Mouse (Mus musculus) hindbrain, embryonic 11.5 days (tissue): ENCODE data around the gene Robo4. TPM values are rescaled to one million over a fixed set of nuclear protein-coding genes. Genes with fewer than 3 reads are reported as not detected.

ENCODE experiments used
- ATAC-seq: fragments of 200-750 bp; cut with Nextera tagmentation; 2 replicates; pipeline ENCODE4 v1.8.0; 2017; ENCODE audit warnings: mild to moderate bottlenecking, moderate TSS enrichment, moderate library complexity; ENCODE audit not compliant: low FRiP score
- DNase-seq: peaks from one replicate; pipeline ENCODE4 v3.0.0-alpha.2; 2015; ENCODE audit warnings: low spot score
- H3K27ac ChIP-seq: fragments of 300-500 bp; sonication (generic); 2 replicates; pipeline ENCODE4 v1.5.1; 2014; ENCODE audit warnings: mild to moderate bottlenecking, low read depth, low read length
- H3K27me3 ChIP-seq: fragments of 300-500 bp; sonication (generic); 2 replicates; pipeline ENCODE4 v1.6.1; 2014; ENCODE audit warnings: mild to moderate bottlenecking, low read length, moderate library complexity, mixed read lengths; ENCODE audit not compliant: control insufficient read depth, insufficient read depth
- H3K36me3 ChIP-seq: fragments of 300-500 bp; sonication (generic); 2 replicates; pipeline ENCODE4 v1.6.1; 2014; ENCODE audit warnings: mild to moderate bottlenecking, low read length, moderate library complexity, mixed read lengths; ENCODE audit not compliant: control insufficient read depth, insufficient read depth
- H3K4me1 ChIP-seq: fragments of 300-500 bp; sonication (generic); replicated peaks from 2 replicates; pipeline ENCODE4 v1.6.1; 2014; ENCODE audit warnings: low read length, mixed read lengths; ENCODE audit not compliant: control insufficient read depth, insufficient read depth
- H3K4me2 ChIP-seq: fragments of 300-500 bp; sonication (generic); replicated peaks from 2 replicates; pipeline ENCODE4 v1.6.1; 2014; ENCODE audit warnings: mild to moderate bottlenecking, low read depth, low read length
- H3K4me3 ChIP-seq: fragments of 300-500 bp; sonication (generic); 2 replicates; pipeline ENCODE4 v1.5.1; 2014; ENCODE audit warnings: low read depth, low read length
- H3K9ac ChIP-seq: fragments of 300-500 bp; sonication (generic); 2 replicates; pipeline ENCODE4 v1.6.1; 2014; ENCODE audit warnings: low read depth, low read length
- H3K9me3 ChIP-seq: fragments of 300-500 bp; sonication (generic); 2 replicates; pipeline ENCODE4 v1.6.1; 2016; ENCODE audit warnings: low read length; ENCODE audit not compliant: control insufficient read depth
- WGBS: fragments of 180-500 bp; shearing (Covaris S2); extraction: QIAGEN DNeasy Blood & Tissue Kit; methylation state at CpG from one replicate; pipeline ENCODE4 v1.1.7; 2014; 5-methylcytosine and 5-hydroxymethylcytosine counted together
- polyA plus RNA-seq: library from polyadenylated mRNA; unstranded; fragments of >200 nt; fragmentation: Nextera tagmentation; extraction: Ambion mirVana; gene quantifications from 2 replicates; pipeline ENCODE4 v1.2.1, GENCODE M21; 2014

Robo4 gene
- polyA plus RNA-seq, 1 experiment from 2014 or later = 5.5 TPM

GRCm38 (mm10) chr9:37390891-37391290 is 10.8 kb upstream of the Robo4 start:
- no peaks in the 10 kb centered on the region for H3K36me3 ChIP-seq
- ATAC-seq (no peak), DNase-seq (no peak)
- H3K4me2 ChIP-seq = no peak overlapping the region
- H3K27me3 ChIP-seq = no peaks in the 10 kb centered on the region; the same call in 1 of the 2 replicates
- H3K9me3 ChIP-seq = no peaks in the 10 kb centered on the region
- H3K4me1 ChIP-seq = no peaks in the 10 kb centered on the region
- no peak overlapping the region for H3K9ac ChIP-seq
- 70% methylated on average over 2 of the region's 2 CpGs for WGBS
- H3K27ac ChIP-seq = no peak overlapping the region
- H3K4me3 ChIP-seq = no peak overlapping the region

GRCm38 (mm10) chr9:37392071-37392470 is 9.6 kb upstream of the Robo4 start:
- H3K4me1 ChIP-seq = no peaks in the 10 kb centered on the region
- no peak overlapping the region for H3K27ac ChIP-seq
- no peaks in the 10 kb centered on the region for H3K27me3 ChIP-seq
- no peak for DNase-seq
- no peak overlapping the region for H3K9ac ChIP-seq
- H3K4me3 ChIP-seq = no peak overlapping the region
- WGBS = 67% methylated on average over 2 of the region's 2 CpGs
- no peak overlapping the region for H3K4me2 ChIP-seq
- no peak for ATAC-seq
- no peaks in the 10 kb centered on the region for H3K9me3 ChIP-seq
- H3K36me3 ChIP-seq = no peaks in the 10 kb centered on the region

GRCm38 (mm10) chr9:37393482-37394131 is 8.1 kb upstream of the Robo4 start:
- Histone ChIP-seq H3K27me3 (no peaks in the 10 kb centered on the region), H3K4me1 (no peaks in the 10 kb centered on the region), H3K4me2 (no peak overlapping the region), H3K9ac (no peak overlapping the region), H3K36me3 (no peaks in the 10 kb centered on the region), H3K27ac (no peak overlapping the region), H3K4me3 (no peak overlapping the region), H3K9me3 (no peaks in the 10 kb centered on the region)
- ATAC-seq = no peak
- no peak for DNase-seq
- WGBS = 84% methylated on average over 8 of the region's 8 CpGs

GRCm38 (mm10) chr9:37400585-37400984 is 1.1 kb upstream of the Robo4 start:
- Histone ChIP-seq H3K4me2 (no peak overlapping the region), H3K4me3 (no peak overlapping the region), H3K36me3 (no peaks in the 10 kb centered on the region), H3K9me3 (no peaks in the 10 kb centered on the region), H3K4me1 (no peaks in the 10 kb centered on the region), H3K27ac (no peak overlapping the region), H3K9ac (no peak overlapping the region), H3K27me3 (no peaks in the 10 kb centered on the region)
- no peak for ATAC-seq
- DNase-seq = no peak
- 52% methylated on average over 2 of the region's 2 CpGs for WGBS

GRCm38 (mm10) chr9:37402501-37402900 is 804 bp downstream of the Robo4 start:
- ATAC-seq (no peak), DNase-seq (no peak)
- H3K9ac ChIP-seq = no peak overlapping the region
- H3K4me3 ChIP-seq = no peak overlapping the region
- H3K4me2 ChIP-seq = no peak overlapping the region
- H3K27me3 ChIP-seq = no peaks in the 10 kb centered on the region; the same call in 1 of the 2 replicates
- no peaks in the 10 kb centered on the region for H3K4me1 ChIP-seq
- no peaks in the 10 kb centered on the region for H3K36me3 ChIP-seq
- WGBS = 94% methylated on average over 7 of the region's 7 CpGs
- H3K9me3 ChIP-seq = no peaks in the 10 kb centered on the region
- no peak overlapping the region for H3K27ac ChIP-seq

- no peak for ATAC-seq
- Histone ChIP-seq H3K4me1 (no peaks in the 10 kb centered on the region), H3K9me3 (no peaks in the 10 kb centered on the region), H3K4me2 (no peak overlapping the region), H3K9ac (no peak overlapping the region), H3K36me3 (no peaks in the 10 kb centered on the region), H3K4me3 (no peak overlapping the region), H3K27ac (no peak overlapping the region), H3K27me3 (peaks cover 3% of the 10 kb centered on the region; the same call in 1 of the 2 replicates)
- no peak for DNase-seq
- WGBS = 88% methylated on average over 7 of the region's 7 CpGs
Measured at GRCm38 (mm10) chr9:37403011-37403410, 1.3 kb downstream of the Robo4 start.

GRCm38 (mm10) chr9:37406372-37406771 is 4.7 kb downstream of the Robo4 start:
- 0% methylated on average over 1 of the region's 1 CpGs for WGBS
- ATAC-seq (peak; percentile 42; the same call in 1 of the 2 replicates), DNase-seq (peak; percentile 37)
- Histone ChIP-seq H3K27me3 (peaks cover 3% of the 10 kb centered on the region; the same call in 1 of the 2 replicates), H3K4me3 (no peak overlapping the region), H3K4me2 (no peak overlapping the region), H3K4me1 (no peaks in the 10 kb centered on the region), H3K36me3 (no peaks in the 10 kb centered on the region), H3K9me3 (no peaks in the 10 kb centered on the region), H3K27ac (no peak overlapping the region), H3K9ac (no peak overlapping the region)

- H3K4me1 ChIP-seq = no peaks in the 10 kb centered on the region
- no peak overlapping the region for H3K27ac ChIP-seq
- peak overlapping the region; percentile 29 for H3K4me2 ChIP-seq
- H3K4me3 ChIP-seq = no peak overlapping the region
- no peaks in the 10 kb centered on the region for H3K9me3 ChIP-seq
- H3K27me3 ChIP-seq = peaks cover 3% of the 10 kb centered on the region; the same call in 1 of the 2 replicates
- WGBS = 15% methylated on average over 19 of the region's 19 CpGs
- peak; percentile 58; the same call in 1 of the 2 replicates for ATAC-seq
- no peak overlapping the region for H3K9ac ChIP-seq
- H3K36me3 ChIP-seq = no peaks in the 10 kb centered on the region
- peak; percentile 41 for DNase-seq
Measured at GRCm38 (mm10) chr9:37407850-37408502, 6.3 kb downstream of the Robo4 start.
